Comparison of ENCODE assay signal across 9 mouse cellular contexts in genomic region chr11:113619420-113620080, GRCm38 (mm10). TPM values are rescaled to one million over a fixed set of nuclear protein-coding genes. Genes with fewer than 3 reads are reported as not detected.
DNase-seq lines count a peak whose midpoint lies in the region; ATAC-seq and TF ChIP-seq lines count a peak whose summit lies in the region.
"Had no signal": no experiment of that assay in that cellular context is flagged by ENCODE, and none has a peak within 500 bp of the region (broad histone marks: within the 10 kb centered on the region; RNA-seq: fewer than 3 reads in every experiment).

No protein-coding gene starts in this region.

- in situ Hi-C loops in CH12.LX (cut with MboI; ENCODE audit: low pct_ligation_motif_present, low pct_unique_long_range_greater_than_20kb, low sequenced_read_pairs): no loop called here

- peak overlapping the region; percentile 61 for H3K9ac ChIP-seq in heart, embryonic 14.5 days (ENCODE audit: low read length)
- H3K9ac ChIP-seq in CH12.LX (ENCODE audit: insufficient read depth, low read depth): no peak overlapping the region
- H3K9ac ChIP-seq in forebrain, embryonic 13.5 days: peak overlapping the region; percentile 78
- no peak overlapping the region for H3K9ac ChIP-seq in liver, embryonic 14.5 days (replicated peaks)

- peaks cover 9 to 14% of the 10 kb centered on the region in 2 experiments; a peak in 2 of 4 replicates for H3K4me1 ChIP-seq in heart, embryonic 14.5 days (ENCODE audit: control insufficient read depth in 2 of 2, insufficient read depth in 2 of 2, low read length in 2 of 2)
- H3K4me1 ChIP-seq in CH12.LX (ENCODE audit: control insufficient read depth in 1 of 2, insufficient read depth in 2 of 2): peaks cover 3 to 10% of the 10 kb centered on the region in 2 experiments; a peak in 2 of 4 replicates
- H3K4me1 ChIP-seq in forebrain, embryonic 13.5 days: peaks cover 52% of the 10 kb centered on the region
- peaks cover 0 to 8% of the 10 kb centered on the region in 2 experiments; a peak in 2 of 4 replicates for H3K4me1 ChIP-seq in liver, embryonic 14.5 days (replicated peaks; ENCODE audit: control insufficient read depth in 2 of 2, insufficient read depth in 2 of 2, low read length in 1 of 2)

- no peak for DNase-seq in heart, postnatal 25 days (ENCODE audit: low spot score)
- DNase-seq in CH12.LX (ENCODE audit: extremely low read depth): no peak
- DNase-seq in liver, embryonic 14.5 days (ENCODE audit: low read depth in 3 of 3, low spot score in 3 of 3): no peak
- DNase-seq in embryo, embryonic 10 days (ENCODE audit: low spot score): no peak
- DNase-seq in urinary bladder, postnatal 4 days (ENCODE audit: low spot score in 2 of 2): no peak
- DNase-seq in frontal cortex, postnatal 14 days (ENCODE audit: low spot score in 2 of 2): no peak

- no peak overlapping the region for H3K27ac ChIP-seq in heart, embryonic 14.5 days (replicated peaks in 1 of 2; ENCODE audit: control insufficient read depth in 1 of 2, insufficient read depth in 1 of 2, low read depth in 2 of 2, low read length in 2 of 2)
- no peak overlapping the region for H3K27ac ChIP-seq in CH12.LX (ENCODE audit: insufficient read depth, low read depth)
- H3K27ac ChIP-seq in forebrain, embryonic 13.5 days: peak overlapping the region; percentile 72
- H3K27ac ChIP-seq in liver, embryonic 14.5 days: no peak overlapping the region

- TF ChIP-seq POLR2A in CH12.LX (IDR thresholded peaks at IDR 0.05; ENCODE audit: low read depth, low read length): no peak

- no peaks in the 10 kb centered on the region for H3K79me2 ChIP-seq in CH12.LX (replicated peaks; ENCODE audit: control insufficient read depth, extremely low read depth, insufficient read depth, poor library complexity, severe bottlenecking)

- no peak for TF ChIP-seq CTCF in CH12.LX (conservative IDR thresholded peaks at IDR 0.05 in 1 of 2, IDR thresholded peaks at IDR 0.05 in 1 of 2; ENCODE audit: low read depth in 2 of 2, low read length in 2 of 2)
- no peak for TF ChIP-seq CTCF in liver, embryonic 14.5 days (IDR thresholded peaks at IDR 0.05; ENCODE audit: low read depth)

- H3K4me2 ChIP-seq in heart, embryonic 14.5 days (ENCODE audit: low read length): peak overlapping the region; percentile 88
- H3K4me2 ChIP-seq in CH12.LX (ENCODE audit: insufficient read depth, low read depth, poor library complexity, severe bottlenecking): peak overlapping the region; percentile 17; the same call in 1 of the 2 replicates
- H3K4me2 ChIP-seq in forebrain, embryonic 13.5 days: peak overlapping the region; percentile 91
- H3K4me2 ChIP-seq in liver, embryonic 14.5 days (ENCODE audit: low read depth): peak overlapping the region; percentile 55

- H3K9me3 ChIP-seq in heart, embryonic 14.5 days (ENCODE audit: control insufficient read depth, low read length): no peaks in the 10 kb centered on the region
- peaks cover 4% of the 10 kb centered on the region for H3K9me3 ChIP-seq in CH12.LX (replicated peaks; ENCODE audit: low read length)
- no peaks in the 10 kb centered on the region for H3K9me3 ChIP-seq in forebrain, embryonic 13.5 days (replicated peaks)
- H3K9me3 ChIP-seq in liver, embryonic 14.5 days (ENCODE audit: control insufficient read depth, low read length): no peaks in the 10 kb centered on the region

- 3% methylated on average over 31 of the region's 31 CpGs for WGBS in heart, embryonic 14.5 days
- 1% methylated on average over 31 of the region's 31 CpGs for WGBS in forebrain, embryonic 13.5 days
- 4% methylated on average over 31 of the region's 31 CpGs for WGBS in liver, embryonic 14.5 days (ENCODE audit: insufficient replicate concordance)

- peak overlapping the region; percentile 44 to 46 for H3K4me3 ChIP-seq in heart, embryonic 14.5 days (ENCODE audit: control insufficient read depth in 1 of 2, insufficient read depth in 1 of 2, low read depth in 1 of 2, low read length in 2 of 2)
- H3K4me3 ChIP-seq in CH12.LX (replicated peaks in 1 of 3; ENCODE audit: low read depth in 2 of 3, low read length in 2 of 3, poor library complexity in 1 of 3): no peak overlapping the region
- peak overlapping the region; percentile 65 for H3K4me3 ChIP-seq in forebrain, embryonic 13.5 days
- peak overlapping the region; percentile 39 to 52 for H3K4me3 ChIP-seq in liver, embryonic 14.5 days (ENCODE audit: insufficient read depth in 1 of 2, low read depth in 2 of 2, low read length in 2 of 2)

- TF ChIP-seq EP300 in CH12.LX (IDR thresholded peaks at IDR 0.05; ENCODE audit: low read length): no peak
- no peak for TF ChIP-seq EP300 in liver, embryonic 14.5 days (IDR thresholded peaks at IDR 0.05; ENCODE audit: low read depth)

- intact Hi-C loops in heart, postnatal 25 days (cut with DNase I): loop anchor here (5.0 kb wide), 2 partner anchors 322 to 442 kb away; no protein-coding TSS in a partner anchor

- peaks cover 47% of the 10 kb centered on the region for H3K27me3 ChIP-seq in heart, embryonic 14.5 days (ENCODE audit: control insufficient read depth, insufficient read depth, low read length)
- no peaks in the 10 kb centered on the region for H3K27me3 ChIP-seq in CH12.LX (replicated peaks)
- H3K27me3 ChIP-seq in forebrain, embryonic 13.5 days: peaks cover 45% of the 10 kb centered on the region
- H3K27me3 ChIP-seq in liver, embryonic 14.5 days (ENCODE audit: control insufficient read depth, insufficient read depth, low read length): peaks cover 24% of the 10 kb centered on the region

- no peak for ATAC-seq in heart, embryonic 14.5 days (ENCODE audit: insufficient number of reproducible peaks, insufficient read depth, low FRiP score, low read depth)
- no peak for ATAC-seq in forebrain, embryonic 13.5 days
- ATAC-seq in liver, embryonic 14.5 days (ENCODE audit: insufficient read depth): no peak

- no peak for TF ChIP-seq RAD21 in CH12.LX (IDR thresholded peaks at IDR 0.05; ENCODE audit: low read depth, low read length)

- dilution Hi-C loops in CH12.LX (cut with MboI; ENCODE audit: extremely low pct_ligation_motif_present, extremely low pct_unique_long_range_greater_than_20kb, low sequenced_read_pairs): no loop called here

- H3K36me3 ChIP-seq in heart, embryonic 14.5 days (ENCODE audit: control insufficient read depth, insufficient read depth, low read length): no peaks in the 10 kb centered on the region
- no peaks in the 10 kb centered on the region for H3K36me3 ChIP-seq in CH12.LX (replicated peaks in 1 of 2; ENCODE audit: control insufficient read depth in 1 of 2, insufficient read depth in 1 of 2, low read length in 1 of 2)
- H3K36me3 ChIP-seq in forebrain, embryonic 13.5 days (ENCODE audit: poor library complexity, severe bottlenecking): peaks cover 6% of the 10 kb centered on the region
- H3K36me3 ChIP-seq in liver, embryonic 14.5 days (replicated peaks; ENCODE audit: control insufficient read depth, insufficient read depth, low read depth): no peaks in the 10 kb centered on the region
- H3K36me3 ChIP-seq: G1E had no signal

TF ChIP-seq in CH12.LX, 34 proteins besides CTCF, POLR2A, EP300 and RAD21:
- no peak for TF ChIP-seq NELFE (IDR thresholded peaks at IDR 0.05; ENCODE audit: low read depth, low read length)
- no peak for TF ChIP-seq E2F4 (IDR thresholded peaks at IDR 0.05; ENCODE audit: insufficient replicate concordance, low read depth, low read length)
- TF ChIP-seq TBP (conservative IDR thresholded peaks at IDR 0.05; ENCODE audit: low read depth, low read length): no peak
- no peak for TF ChIP-seq USF1 (IDR thresholded peaks at IDR 0.05; ENCODE audit: low read depth, low read length)
- TF ChIP-seq CHD2 (IDR thresholded peaks at IDR 0.05; ENCODE audit: low read length): no peak
- no peak for TF ChIP-seq NRF1 (IDR thresholded peaks at IDR 0.05; ENCODE audit: low read depth, low read length)

RNA-seq across cellular contexts. Expression of gene Sstr2, which starts 0.4 kb away (rescaled TPM):
- 0.18 and 0.24 TPM in 2 replicates for polyA plus RNA-seq in heart, embryonic 14.5 days (2014; fragmentation: Nextera tagmentation; extraction: Ambion mirVana)
- not detected for total RNA-seq in heart, postnatal 25 days (2021)
- total RNA-seq in CH12.LX (2012; rRNA removed) (not detected in 2 replicates), CH12.LX (2014; rRNA removed) (not detected in 2 replicates)
- not detected in 2 replicates for polyA plus RNA-seq in CH12.LX (2012; ENCODE audit: insufficient read length, low read depth)
- 62.7 and 78.0 TPM in 2 replicates for polyA plus RNA-seq in forebrain, embryonic 13.5 days (2015; fragmentation: Nextera tagmentation; extraction: Ambion mirVana)
- polyA plus RNA-seq in liver, embryonic 14.5 days (2012; rRNA removed): 2.8 and 3.5 TPM in 2 replicates
- 3.6 and 3.8 TPM in 2 replicates for polyA plus RNA-seq in liver, embryonic 14.5 days (2014; fragmentation: Nextera tagmentation; extraction: Ambion mirVana)
- polyA plus RNA-seq: G1E had no signal

RNA-seq across cellular contexts. Expression of gene Cog1, which starts 29.4 kb away (rescaled TPM):
- 17.0 and 20.1 TPM in 2 replicates for polyA plus RNA-seq in heart, embryonic 14.5 days (2014; fragmentation: Nextera tagmentation; extraction: Ambion mirVana)
- 10 to 100 TPM; 16.4 to 17.1 TPM for total RNA-seq in heart, postnatal 25 days (2021)
- total RNA-seq in CH12.LX (2012; rRNA removed): 28.2 and 28.6 TPM in 2 replicates
- 15.4 and 15.8 TPM in 2 replicates for total RNA-seq in CH12.LX (2014; rRNA removed)
- polyA plus RNA-seq in CH12.LX (2012; ENCODE audit: insufficient read length, low read depth): 31.5 and 38.6 TPM in 2 replicates
- polyA plus RNA-seq in forebrain, embryonic 13.5 days (2015; fragmentation: Nextera tagmentation; extraction: Ambion mirVana): 30.1 and 31.1 TPM in 2 replicates
- 12.0 and 12.9 TPM in 2 replicates for polyA plus RNA-seq in liver, embryonic 14.5 days (2012; rRNA removed)
- polyA plus RNA-seq in liver, embryonic 14.5 days (2014; fragmentation: Nextera tagmentation; extraction: Ambion mirVana): 9.3 and 12.7 TPM in 2 replicates

RNA-seq across cellular contexts. Expression of gene Slc39a11, which starts 30.3 kb away (rescaled TPM):
- polyA plus RNA-seq in heart, embryonic 14.5 days (2014; fragmentation: Nextera tagmentation; extraction: Ambion mirVana): 13.4 and 13.6 TPM in 2 replicates
- 1 to 10 TPM; 2.7 to 3.8 TPM for total RNA-seq in heart, postnatal 25 days (2021)
- total RNA-seq in CH12.LX (2012; rRNA removed): 52.2 and 54.4 TPM in 2 replicates
- total RNA-seq in CH12.LX (2014; rRNA removed): 43.2 and 44.9 TPM in 2 replicates
- polyA plus RNA-seq in CH12.LX (2012; ENCODE audit: insufficient read length, low read depth): 51.0 and 53.1 TPM in 2 replicates
- 27.7 and 29.0 TPM in 2 replicates for polyA plus RNA-seq in forebrain, embryonic 13.5 days (2015; fragmentation: Nextera tagmentation; extraction: Ambion mirVana)
- 4.9 and 5.1 TPM in 2 replicates for polyA plus RNA-seq in liver, embryonic 14.5 days (2012; rRNA removed)
- polyA plus RNA-seq in liver, embryonic 14.5 days (2014; fragmentation: Nextera tagmentation; extraction: Ambion mirVana): 10.1 and 10.2 TPM in 2 replicates

Comparison
In these comparisons a context has a peak if more than half of its experiments do, and no peak if none do; other contexts are left out.
1. H3K4me2 ChIP-seq: peak in every context shown above with its lines; median percentile 91 in forebrain, embryonic 13.5 days; 88 in heart, embryonic 14.5 days; 55 in liver, embryonic 14.5 days; 17 in CH12.LX.
2. H3K4me3 ChIP-seq: peak in heart, embryonic 14.5 days (2 of 2), forebrain, embryonic 13.5 days (single experiment) and liver, embryonic 14.5 days (2 of 2); none in CH12.LX (0 of 3).
3. H3K9ac ChIP-seq: peak in heart, embryonic 14.5 days (single experiment) and forebrain, embryonic 13.5 days (single experiment); none in CH12.LX (single experiment) and liver, embryonic 14.5 days (single experiment).
4. RNA of gene Sstr2, which starts 0.4 kb away (polyA plus RNA-seq): 62.7 to 78.0 TPM in forebrain, embryonic 13.5 days; 2.8 to 3.8 TPM in liver, embryonic 14.5 days, 0.18 to 0.24 TPM in heart, embryonic 14.5 days and not detected in CH12.LX; every median in the first group is over 10 times any median in the second.